In the genomic region with DNA sequence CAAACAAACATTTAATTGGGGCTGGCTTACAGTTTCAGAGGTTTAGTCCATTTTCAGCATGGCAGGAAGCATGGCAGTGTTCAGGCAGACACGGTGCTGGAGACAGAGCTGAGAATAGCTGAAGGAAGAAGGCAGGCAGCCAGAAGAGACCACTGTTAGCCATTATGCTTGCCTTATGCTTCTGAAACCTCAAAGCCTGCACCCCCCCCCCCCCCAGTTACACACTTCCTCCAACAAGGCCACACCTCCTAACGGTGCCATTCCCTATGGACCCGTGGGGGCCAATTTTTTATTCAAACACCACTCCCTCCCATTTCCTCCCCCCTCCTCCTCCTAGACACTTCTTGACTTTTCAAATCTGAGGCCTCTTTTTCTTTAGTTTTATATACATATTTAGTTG, we compare ENCODE assay signal across 1 mouse cellular context.
TF ChIP-seq lines count a peak whose summit lies in the region.

No protein-coding gene starts in this region.

TF ChIP-seq in MEL, 35 proteins besides CTCF, POLR2A, EP300 and RAD21 (continued from another document):
- TF ChIP-seq CHD2 (IDR thresholded peaks at IDR 0.05; ENCODE audit: low read length) = no peak
- peak; percentile 56; the same call in 1 of the 2 replicates for TF ChIP-seq ZMIZ1 (IDR thresholded peaks at IDR 0.05; ENCODE audit: low read depth, low read length)
- no peak for TF ChIP-seq ZKSCAN1 (IDR thresholded peaks at IDR 0.05; ENCODE audit: low read depth, low read length)
- 0 out of 2 replicates have a peak, but pooled peaks have one; percentile 14 for TF ChIP-seq ETS1 (IDR thresholded peaks at IDR 0.05; ENCODE audit: low read depth, low read length)
- TF ChIP-seq MEF2A (IDR thresholded peaks at IDR 0.05; ENCODE audit: extremely low read depth, insufficient replicate concordance, low read depth, low read length, poor library complexity, severe bottlenecking) = no peak
- TF ChIP-seq RCOR1 (IDR thresholded peaks at IDR 0.05; ENCODE audit: low read depth, low read length) = no peak
- no peak for TF ChIP-seq MAX (IDR thresholded peaks at IDR 0.05; ENCODE audit: low read length)
- no peak for TF ChIP-seq ZNF384 (IDR thresholded peaks at IDR 0.05; ENCODE audit: low read depth, low read length)
- no peak for TF ChIP-seq MYC (IDR thresholded peaks at IDR 0.05; ENCODE audit: low read depth, low read length)
- TF ChIP-seq USF1 (IDR thresholded peaks at IDR 0.05; ENCODE audit: low read depth, low read length) = no peak
- no peak for TF ChIP-seq MYB (IDR thresholded peaks at IDR 0.05; ENCODE audit: low read depth, low read length)
- TF ChIP-seq KAT2A (conservative IDR thresholded peaks at IDR 0.05; ENCODE audit: low read depth, low read length) = no peak
- TF ChIP-seq UBTF (IDR thresholded peaks at IDR 0.05; ENCODE audit: borderline replicate concordance, insufficient read depth, low read depth, low read length) = no peak
- TF ChIP-seq CHD1 (IDR thresholded peaks at IDR 0.05; ENCODE audit: low read depth, low read length) = no peak
- TF ChIP-seq MAZ (IDR thresholded peaks at IDR 0.05; ENCODE audit: low read depth, low read length) = peak; percentile 63; the same call in 1 of the 2 replicates
- no peak for TF ChIP-seq TAL1 (IDR thresholded peaks at IDR 0.05; ENCODE audit: low read length)
TF ChIP-seq in MEL: peak in this region for 7.
